ENCODE assay signal across 17 mouse cellular contexts in genomic region chr7:111205876-111206275, GRCm38 (mm10).
DNase-seq lines count a peak whose midpoint lies in the region; ATAC-seq and TF ChIP-seq lines count a peak whose summit lies in the region.
"Had no signal": no experiment of that assay in that cellular context is flagged by ENCODE, and none has a peak within 500 bp of the region (broad histone marks: within the 10 kb centered on the region; RNA-seq: fewer than 3 reads in every experiment).

No protein-coding gene starts in this region.

- H3K27me3 ChIP-seq in forebrain, embryonic 14.5 days (replicated peaks; ENCODE audit: control insufficient read depth, insufficient read depth, low read length) = no peaks in the 10 kb centered on the region
- H3K27me3 ChIP-seq in forebrain, embryonic 16.5 days (replicated peaks; ENCODE audit: control insufficient read depth, insufficient read depth, low read length) = no peaks in the 10 kb centered on the region
- H3K27me3 ChIP-seq in neural tube, embryonic 13.5 days = no peaks in the 10 kb centered on the region
- no peaks in the 10 kb centered on the region for H3K27me3 ChIP-seq in hindbrain, postnatal 0 days (ENCODE audit: insufficient read depth, low read length)

- H3K27ac ChIP-seq in forebrain, embryonic 14.5 days (ENCODE audit: low read depth, low read length) = no peak overlapping the region
- H3K27ac ChIP-seq in forebrain, embryonic 16.5 days (ENCODE audit: low read length) = no peak overlapping the region
- H3K27ac ChIP-seq in neural tube, embryonic 13.5 days (replicated peaks) = 0 out of 2 replicates have a peak overlapping the region, but pooled peaks have one; percentile 13
- 0 out of 2 replicates have a peak overlapping the region, but pooled peaks have one; percentile 5 for H3K27ac ChIP-seq in hindbrain, postnatal 0 days
- H3K27ac ChIP-seq: forebrain, embryonic 10.5 days; heart, adult 2 months; layer of hippocampus, adult 2 months; stomach, postnatal 0 days had no signal

- peak; percentile 56 for DNase-seq in forebrain, embryonic 14.5 days (ENCODE audit: low spot score)
- no peak for DNase-seq in neural tube, embryonic 10.5 days (ENCODE audit: extremely low spot score, low spot score)
- DNase-seq in hindbrain, postnatal 0 days (ENCODE audit: low spot score) = peak; percentile 72
- DNase-seq in right cerebral cortex, postnatal 36 days (ENCODE audit: low spot score in 2 of 2) = no peak
- no peak for DNase-seq in lung, postnatal 14 days
- DNase-seq: B cell, adult 2 months; gastrocnemius, postnatal 10 days; heart, adult 2 months; kidney, adult 11 months; kidney, postnatal 14 days; liver had no signal

- no peak overlapping the region for H3K9ac ChIP-seq in forebrain, embryonic 14.5 days (ENCODE audit: low read length)
- H3K9ac ChIP-seq in forebrain, embryonic 16.5 days (replicated peaks; ENCODE audit: low read depth, low read length) = no peak overlapping the region
- H3K9ac ChIP-seq in neural tube, embryonic 13.5 days = no peak overlapping the region
- H3K9ac ChIP-seq in hindbrain, postnatal 0 days (replicated peaks; ENCODE audit: low read length) = no peak overlapping the region

- H3K9me3 ChIP-seq in forebrain, embryonic 14.5 days (replicated peaks; ENCODE audit: control insufficient read depth, low read length) = no peaks in the 10 kb centered on the region; the same call in 1 of the 2 replicates
- H3K9me3 ChIP-seq in forebrain, embryonic 16.5 days (ENCODE audit: control insufficient read depth, low read length) = no peaks in the 10 kb centered on the region
- no peaks in the 10 kb centered on the region for H3K9me3 ChIP-seq in neural tube, embryonic 13.5 days
- H3K9me3 ChIP-seq in hindbrain, postnatal 0 days (ENCODE audit: low read length) = no peaks in the 10 kb centered on the region
- H3K9me3 ChIP-seq: forebrain, embryonic 10.5 days had no signal

- H3K4me1 ChIP-seq in forebrain, embryonic 14.5 days (ENCODE audit: control insufficient read depth, insufficient read depth, low read length) = no peaks in the 10 kb centered on the region
- peaks cover 9% of the 10 kb centered on the region for H3K4me1 ChIP-seq in forebrain, embryonic 16.5 days (replicated peaks; ENCODE audit: control insufficient read depth, insufficient read depth, low read length)
- peaks cover 6% of the 10 kb centered on the region for H3K4me1 ChIP-seq in neural tube, embryonic 13.5 days (replicated peaks)
- no peaks in the 10 kb centered on the region for H3K4me1 ChIP-seq in hindbrain, postnatal 0 days (ENCODE audit: insufficient read depth, low read length)

- TF ChIP-seq CTCF in hindbrain, postnatal 0 days (IDR thresholded peaks at IDR 0.05; ENCODE audit: low read depth) = no peak

- no peak overlapping the region for H3K4me3 ChIP-seq in forebrain, embryonic 14.5 days (ENCODE audit: low read depth, low read length)
- no peak overlapping the region for H3K4me3 ChIP-seq in forebrain, embryonic 16.5 days (replicated peaks; ENCODE audit: low read length)
- no peak overlapping the region for H3K4me3 ChIP-seq in neural tube, embryonic 13.5 days
- no peak overlapping the region for H3K4me3 ChIP-seq in hindbrain, postnatal 0 days (ENCODE audit: low read length)
- H3K4me3 ChIP-seq: forebrain, embryonic 10.5 days; heart, adult 2 months; layer of hippocampus, adult 2 months had no signal

- ATAC-seq in forebrain, embryonic 14.5 days = no peak
- no peak for ATAC-seq in forebrain, embryonic 16.5 days
- ATAC-seq in neural tube, embryonic 13.5 days (ENCODE audit: low read depth) = no peak; the same call in 1 of the 2 replicates
- ATAC-seq in hindbrain, postnatal 0 days = 0 out of 2 replicates have a peak, but pooled peaks have one; percentile 43
- ATAC-seq: lung, postnatal 0 days had no signal

- H3K4me2 ChIP-seq in forebrain, embryonic 14.5 days (ENCODE audit: low read length) = no peak overlapping the region
- H3K4me2 ChIP-seq in forebrain, embryonic 16.5 days (ENCODE audit: low read length) = no peak overlapping the region
- no peak overlapping the region for H3K4me2 ChIP-seq in neural tube, embryonic 13.5 days
- no peak overlapping the region for H3K4me2 ChIP-seq in hindbrain, postnatal 0 days (ENCODE audit: low read depth, low read length)

- 44% methylated on average over 5 of the region's 5 CpGs for WGBS in forebrain, embryonic 14.5 days
- 42% methylated on average over 5 of the region's 5 CpGs for WGBS in forebrain, embryonic 16.5 days
- 44% methylated on average over 5 of the region's 5 CpGs for WGBS in neural tube, embryonic 13.5 days
- 49% methylated on average over 5 of the region's 5 CpGs for whole genome bisulfite sequencing in hindbrain, postnatal 0 days

- H3K36me3 ChIP-seq in forebrain, embryonic 14.5 days (ENCODE audit: control insufficient read depth, insufficient read depth, low read length) = no peaks in the 10 kb centered on the region
- H3K36me3 ChIP-seq in forebrain, embryonic 16.5 days (ENCODE audit: control insufficient read depth, insufficient read depth) = no peaks in the 10 kb centered on the region
- H3K36me3 ChIP-seq in neural tube, embryonic 13.5 days = no peaks in the 10 kb centered on the region
- no peaks in the 10 kb centered on the region for H3K36me3 ChIP-seq in hindbrain, postnatal 0 days (ENCODE audit: insufficient read depth, low read length)
- H3K36me3 ChIP-seq: forebrain, embryonic 10.5 days had no signal

Comparison
In these comparisons a context has a peak if more than half of its experiments do, and no peak if none do; other contexts are left out.
1. DNase-seq: peak in forebrain, embryonic 14.5 days (single experiment) and hindbrain, postnatal 0 days (single experiment); none in neural tube, embryonic 10.5 days (single experiment), right cerebral cortex, postnatal 36 days (0 of 2) and lung, postnatal 14 days (single experiment).
2. H3K27ac ChIP-seq: peak in neural tube, embryonic 13.5 days (single experiment) and hindbrain, postnatal 0 days (single experiment); none in forebrain, embryonic 14.5 days (single experiment) and forebrain, embryonic 16.5 days (single experiment).